Mouse (Mus musculus): ENCODE measurements around the gene Lrch4. TPM values are rescaled to one million over a fixed set of nuclear protein-coding genes. Genes with fewer than 3 reads are reported as not detected.
A peak's percentile ranks its signal among the peaks of the same experiment; 100 is the strongest.

Lrch4 gene
- polyA plus RNA-seq, 1 experiment from 2014 or later, result 42.6 TPM

DNA sequence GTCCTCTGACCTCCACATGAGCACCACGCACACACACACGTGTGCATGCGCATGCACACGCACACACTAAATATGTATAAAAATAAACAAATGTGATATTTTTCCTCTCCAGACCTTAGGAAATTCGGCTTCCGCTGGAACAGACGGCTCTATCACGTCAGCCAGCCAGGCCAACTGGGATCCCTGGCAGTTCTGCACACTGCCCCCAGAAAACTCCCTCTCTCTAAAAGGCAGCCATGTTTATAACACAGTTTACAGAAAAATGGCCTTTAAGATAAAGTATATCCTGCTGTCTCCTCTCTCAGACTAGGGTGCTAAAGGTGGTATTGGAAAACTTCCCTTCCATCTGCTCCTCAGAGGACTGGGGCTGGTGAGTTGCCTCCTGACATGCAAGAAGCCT is 48.9 kb downstream of the Lrch4 start:
- H3K4me2 ChIP-seq (ENCODE audit: low read depth, low read length), result no peak overlapping the region
- no peaks in the 10 kb centered on the region for H3K36me3 ChIP-seq (ENCODE audit: control insufficient read depth, insufficient read depth, low read length)
- H3K27ac ChIP-seq (ENCODE audit: low read length), result no peak overlapping the region
- no peak overlapping the region for H3K9ac ChIP-seq (ENCODE audit: low read length)
- no peaks in the 10 kb centered on the region for H3K27me3 ChIP-seq (ENCODE audit: control insufficient read depth, insufficient read depth, low read depth, low read length)
- ATAC-seq (ENCODE audit: low read depth), result no peak
- WGBS, result 85% methylated on average over 8 of the region's 8 CpGs
- H3K4me3 ChIP-seq (ENCODE audit: low read length), result no peak overlapping the region
- H3K4me1 ChIP-seq (replicated peaks; ENCODE audit: control insufficient read depth, insufficient read depth, low read length), result peaks cover under 1% of the 10 kb centered on the region
- H3K9me3 ChIP-seq (ENCODE audit: control insufficient read depth, low read length), result no peaks in the 10 kb centered on the region

DNA sequence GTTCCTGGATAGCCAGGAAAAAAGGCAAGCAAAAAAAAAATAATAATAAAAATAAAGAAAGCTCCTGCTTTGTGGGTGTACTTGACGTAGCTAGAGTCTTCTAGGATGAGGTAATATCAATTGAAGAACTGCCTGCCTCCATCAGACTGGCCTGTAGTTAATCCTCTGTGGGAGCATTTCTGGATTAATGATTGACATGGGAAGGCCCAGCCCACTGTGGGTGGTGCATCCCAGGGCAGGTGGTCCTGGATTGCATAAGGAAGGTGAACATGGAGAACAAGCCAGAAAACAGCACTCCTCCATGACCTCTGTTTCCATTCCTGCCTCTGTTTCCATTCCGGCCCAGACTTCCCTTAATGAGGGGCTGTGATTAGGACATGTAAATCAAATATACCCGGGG is 49.8 kb downstream of the Lrch4 start:
- Histone ChIP-seq H3K4me3 (ENCODE audit: low read length) (no peak overlapping the region), H3K4me2 (ENCODE audit: low read depth, low read length) (no peak overlapping the region), H3K9me3 (ENCODE audit: control insufficient read depth, low read length) (no peaks in the 10 kb centered on the region), H3K27ac (ENCODE audit: low read length) (no peak overlapping the region), H3K9ac (ENCODE audit: low read length) (no peak overlapping the region), H3K4me1 (replicated peaks; ENCODE audit: control insufficient read depth, insufficient read depth, low read length) (peaks cover 10% of the 10 kb centered on the region), H3K36me3 (ENCODE audit: control insufficient read depth, insufficient read depth, low read length) (no peaks in the 10 kb centered on the region), H3K27me3 (ENCODE audit: control insufficient read depth, insufficient read depth, low read depth, low read length) (no peaks in the 10 kb centered on the region)
- WGBS, result 78% methylated on average over 3 of the region's 3 CpGs
- no peak for ATAC-seq (ENCODE audit: low read depth)

DNA sequence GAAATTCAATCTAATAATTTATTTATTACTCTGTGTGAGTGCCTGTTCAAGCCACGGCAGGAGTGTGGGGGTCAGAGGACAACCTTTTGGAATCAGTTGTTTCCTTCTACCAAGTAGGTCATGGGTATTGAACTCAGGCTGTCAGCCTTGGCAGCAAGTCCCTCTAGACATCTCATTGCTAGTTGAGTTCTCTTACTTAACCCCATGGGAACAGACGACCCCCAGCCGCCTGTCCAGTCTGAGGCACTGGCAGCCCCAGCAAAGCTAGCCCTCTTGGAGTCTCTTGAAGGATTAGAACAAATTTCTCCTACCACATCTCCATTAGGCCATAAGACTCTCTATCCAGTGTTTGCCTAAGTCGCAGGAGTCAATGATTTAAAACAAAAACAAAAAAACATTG is 50.8 kb downstream of the Lrch4 start:
- no peak for ATAC-seq (ENCODE audit: low read depth)
- WGBS, result 62% methylated on average over 4 of the region's 4 CpGs
- no peaks in the 10 kb centered on the region for H3K9me3 ChIP-seq (ENCODE audit: control insufficient read depth, low read length)
- no peak overlapping the region for H3K27ac ChIP-seq (ENCODE audit: low read length)
- H3K36me3 ChIP-seq (ENCODE audit: control insufficient read depth, insufficient read depth, low read length), result no peaks in the 10 kb centered on the region
- no peak overlapping the region for H3K4me2 ChIP-seq (ENCODE audit: low read depth, low read length)
- H3K4me1 ChIP-seq (replicated peaks; ENCODE audit: control insufficient read depth, insufficient read depth, low read length), result peaks cover 10% of the 10 kb centered on the region
- no peaks in the 10 kb centered on the region for H3K27me3 ChIP-seq (ENCODE audit: control insufficient read depth, insufficient read depth, low read depth, low read length)
- no peak overlapping the region for H3K9ac ChIP-seq (ENCODE audit: low read length)
- H3K4me3 ChIP-seq (ENCODE audit: low read length), result no peak overlapping the region

DNA sequence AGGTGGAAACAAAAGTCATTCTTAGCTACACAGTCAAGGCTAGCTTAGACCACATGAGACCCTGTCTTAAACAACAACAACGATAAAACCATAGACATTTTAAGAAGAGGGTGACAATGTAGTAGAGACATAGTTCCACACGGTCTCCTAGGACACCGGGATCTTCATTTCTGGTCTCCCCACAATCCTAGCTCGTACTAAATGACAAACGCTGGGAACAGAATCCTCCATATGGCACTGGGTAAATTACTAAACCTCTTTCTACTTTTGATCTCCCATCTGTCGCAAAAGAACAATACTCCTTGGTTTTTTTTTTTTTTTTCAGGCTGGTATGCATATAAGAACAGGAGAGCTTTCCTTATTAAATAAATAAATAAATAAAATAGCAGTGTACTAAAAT is 53.6 kb downstream of the Lrch4 start:
- no peak overlapping the region for H3K4me2 ChIP-seq (ENCODE audit: low read depth, low read length)
- no peaks in the 10 kb centered on the region for H3K27me3 ChIP-seq (ENCODE audit: control insufficient read depth, insufficient read depth, low read depth, low read length)
- WGBS, result 83% methylated on average over 6 of the region's 6 CpGs
- no peak for ATAC-seq (ENCODE audit: low read depth)
- H3K36me3 ChIP-seq (ENCODE audit: control insufficient read depth, insufficient read depth, low read length), result no peaks in the 10 kb centered on the region
- H3K27ac ChIP-seq (ENCODE audit: low read length), result no peak overlapping the region
- H3K4me3 ChIP-seq (ENCODE audit: low read length), result no peak overlapping the region
- peaks cover 13% of the 10 kb centered on the region for H3K4me1 ChIP-seq (replicated peaks; ENCODE audit: control insufficient read depth, insufficient read depth, low read length)
- H3K9me3 ChIP-seq (ENCODE audit: control insufficient read depth, low read length), result no peaks in the 10 kb centered on the region
- H3K9ac ChIP-seq (ENCODE audit: low read length), result no peak overlapping the region

DNA sequence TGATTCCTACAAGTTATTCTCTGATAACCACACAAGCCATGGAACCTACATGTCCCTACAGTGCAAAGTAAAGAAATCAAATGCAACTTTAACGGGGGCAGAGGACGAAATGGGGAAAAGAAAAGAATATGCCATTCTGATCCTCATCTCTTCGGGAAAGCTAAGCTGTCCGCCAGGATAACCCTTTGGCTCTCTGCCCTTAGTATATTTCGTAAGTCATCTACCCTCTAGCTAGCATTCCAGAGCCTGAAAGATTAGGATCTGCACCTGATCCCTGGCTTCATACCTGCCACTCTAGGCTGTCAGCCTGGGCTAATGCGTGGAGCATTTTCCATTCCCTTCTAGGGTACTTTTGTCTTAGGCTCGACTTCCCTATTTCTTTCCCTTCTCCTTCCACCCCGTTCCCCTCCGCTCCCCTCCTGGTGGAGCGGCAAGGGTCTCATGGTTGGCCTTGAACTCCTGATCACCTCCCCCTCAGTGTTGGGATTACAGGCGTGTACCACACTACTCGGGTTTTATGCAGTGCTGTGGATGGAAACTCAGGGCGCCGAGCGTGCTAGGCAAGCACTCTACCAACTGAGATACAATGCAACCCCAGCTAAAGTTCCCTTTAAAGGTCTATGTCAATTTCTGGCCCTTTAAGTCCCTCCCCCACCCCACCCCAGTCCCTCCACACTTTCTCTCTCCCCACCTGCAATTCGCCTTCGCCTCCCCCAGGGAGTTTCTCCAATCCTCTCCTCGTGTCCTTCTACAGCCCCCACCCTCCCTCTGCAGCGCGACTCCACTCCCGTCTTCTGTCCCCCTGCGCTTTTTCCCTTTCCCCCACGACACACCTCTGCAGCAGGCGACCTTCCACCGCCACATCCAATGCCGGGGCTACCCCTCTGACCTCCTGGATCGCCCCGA is 54.7 kb downstream of the Lrch4 start:
- H3K36me3 ChIP-seq (ENCODE audit: control insufficient read depth, insufficient read depth, low read length), result no peaks in the 10 kb centered on the region
- peaks cover 13% of the 10 kb centered on the region for H3K4me1 ChIP-seq (replicated peaks; ENCODE audit: control insufficient read depth, insufficient read depth, low read length)
- no peaks in the 10 kb centered on the region for H3K9me3 ChIP-seq (ENCODE audit: control insufficient read depth, low read length)
- 4% methylated on average over 28 of the region's 28 CpGs for WGBS
- H3K27ac ChIP-seq (ENCODE audit: low read length), result peak overlapping the region; percentile 71
- peak overlapping the region; percentile 82 for H3K4me3 ChIP-seq (ENCODE audit: low read length)
- H3K27me3 ChIP-seq (ENCODE audit: control insufficient read depth, insufficient read depth, low read depth, low read length), result no peaks in the 10 kb centered on the region
- peak overlapping the region; percentile 98 for H3K4me2 ChIP-seq (ENCODE audit: low read depth, low read length)
- peak overlapping the region; percentile 69 for H3K9ac ChIP-seq (ENCODE audit: low read length)
- peak; percentile 1; the same call in 1 of the 2 replicates for ATAC-seq (ENCODE audit: low read depth)

DNA sequence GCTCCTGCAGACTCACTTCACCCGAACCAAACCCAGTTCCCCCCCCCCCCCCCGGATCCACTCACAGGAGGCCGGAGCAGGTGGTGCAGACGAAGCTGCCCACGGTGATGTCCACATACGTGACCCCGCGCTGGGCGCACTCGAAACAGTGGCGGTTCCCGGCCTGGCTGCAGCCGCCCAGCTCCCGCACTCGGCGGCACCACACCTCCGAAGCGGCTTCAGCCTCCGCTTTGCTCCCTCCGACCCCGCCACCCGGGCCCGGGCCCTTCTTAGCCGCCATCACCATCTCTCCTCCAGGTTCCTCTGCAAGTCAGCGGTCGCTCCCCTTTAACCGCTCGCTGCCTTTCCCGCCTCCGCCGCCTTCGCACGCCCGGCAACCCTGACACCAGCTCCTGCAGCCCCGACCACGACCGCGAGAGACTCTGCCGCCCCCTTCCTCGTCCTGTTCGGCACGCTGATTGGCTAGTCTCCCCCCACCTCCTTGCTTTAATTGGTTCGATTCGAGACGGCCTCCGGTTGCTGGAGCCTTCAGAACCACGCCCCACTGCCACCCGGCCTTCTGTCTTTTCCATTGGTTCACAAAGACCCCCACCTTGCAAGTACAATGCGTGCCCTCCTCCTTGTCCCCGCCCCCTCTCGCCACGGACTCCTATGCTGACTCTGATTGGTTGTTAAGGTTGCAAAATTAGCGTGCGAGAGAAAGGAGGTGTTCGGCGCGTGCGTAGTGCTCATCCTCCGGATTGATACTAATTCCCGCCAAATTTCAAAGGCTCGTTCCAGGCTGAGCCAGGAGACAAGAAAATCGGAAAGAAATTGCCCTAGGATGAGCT is 55.6 kb downstream of the Lrch4 start, which contains the start of gene Agfg2:
Agfg2 (minus strand) TSS at position 433 of the 830 bp plus-strand sequence.
- Histone ChIP-seq H3K27ac (ENCODE audit: low read length) (peak within 1 kb of the TSS; percentile 71), H3K4me1 (replicated peaks; ENCODE audit: control insufficient read depth, insufficient read depth, low read length) (peaks cover 13% of the 10 kb centered on the region), H3K9me3 (ENCODE audit: control insufficient read depth, low read length) (no peaks in the 10 kb centered on the region), H3K36me3 (ENCODE audit: control insufficient read depth, insufficient read depth, low read length) (no peaks in the 10 kb centered on the region), H3K27me3 (ENCODE audit: control insufficient read depth, insufficient read depth, low read depth, low read length) (no peaks in the 10 kb centered on the region), H3K4me2 (ENCODE audit: low read depth, low read length) (peak within 1 kb of the TSS; percentile 98), H3K9ac (ENCODE audit: low read length) (peak within 1 kb of the TSS; percentile 69), H3K4me3 (ENCODE audit: low read length) (peak within 1 kb of the TSS; percentile 82)
- ATAC-seq (ENCODE audit: low read depth), result peak; percentile 99
- WGBS, result under 1% methylated on average over 54 of the region's 62 CpGs

DNA sequence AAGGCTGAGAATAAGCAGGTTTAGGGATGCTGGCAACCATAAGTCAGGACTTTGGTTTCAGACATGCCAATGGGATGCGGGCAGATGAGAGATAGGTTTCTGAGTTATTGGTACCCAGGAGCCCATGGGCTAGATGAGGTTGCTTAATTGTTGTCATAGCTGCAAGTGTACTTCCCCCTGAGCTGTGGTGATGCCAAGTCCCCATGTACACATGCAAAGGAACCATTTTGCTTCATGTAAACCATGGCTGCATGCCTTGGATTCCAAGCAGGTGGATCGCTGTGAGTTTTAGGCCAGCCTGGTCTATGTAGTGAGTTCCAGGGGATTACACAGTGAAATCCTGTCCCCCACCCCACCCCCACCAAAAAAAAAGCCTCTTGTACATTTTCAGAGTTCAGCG is 56.7 kb downstream of the Lrch4 start:
- no peak for ATAC-seq (ENCODE audit: low read depth)
- peaks cover 13% of the 10 kb centered on the region for H3K4me1 ChIP-seq (replicated peaks; ENCODE audit: control insufficient read depth, insufficient read depth, low read length)
- no peak overlapping the region for H3K4me3 ChIP-seq (ENCODE audit: low read length)
- no peaks in the 10 kb centered on the region for H3K27me3 ChIP-seq (ENCODE audit: control insufficient read depth, insufficient read depth, low read depth, low read length)
- H3K27ac ChIP-seq (ENCODE audit: low read length), result no peak overlapping the region
- no peaks in the 10 kb centered on the region for H3K9me3 ChIP-seq (ENCODE audit: control insufficient read depth, low read length)
- no peak overlapping the region for H3K9ac ChIP-seq (ENCODE audit: low read length)
- WGBS, result 94% methylated on average over 3 of the region's 3 CpGs
- no peaks in the 10 kb centered on the region for H3K36me3 ChIP-seq (ENCODE audit: control insufficient read depth, insufficient read depth, low read length)
- no peak overlapping the region for H3K4me2 ChIP-seq (ENCODE audit: low read depth, low read length)

DNA sequence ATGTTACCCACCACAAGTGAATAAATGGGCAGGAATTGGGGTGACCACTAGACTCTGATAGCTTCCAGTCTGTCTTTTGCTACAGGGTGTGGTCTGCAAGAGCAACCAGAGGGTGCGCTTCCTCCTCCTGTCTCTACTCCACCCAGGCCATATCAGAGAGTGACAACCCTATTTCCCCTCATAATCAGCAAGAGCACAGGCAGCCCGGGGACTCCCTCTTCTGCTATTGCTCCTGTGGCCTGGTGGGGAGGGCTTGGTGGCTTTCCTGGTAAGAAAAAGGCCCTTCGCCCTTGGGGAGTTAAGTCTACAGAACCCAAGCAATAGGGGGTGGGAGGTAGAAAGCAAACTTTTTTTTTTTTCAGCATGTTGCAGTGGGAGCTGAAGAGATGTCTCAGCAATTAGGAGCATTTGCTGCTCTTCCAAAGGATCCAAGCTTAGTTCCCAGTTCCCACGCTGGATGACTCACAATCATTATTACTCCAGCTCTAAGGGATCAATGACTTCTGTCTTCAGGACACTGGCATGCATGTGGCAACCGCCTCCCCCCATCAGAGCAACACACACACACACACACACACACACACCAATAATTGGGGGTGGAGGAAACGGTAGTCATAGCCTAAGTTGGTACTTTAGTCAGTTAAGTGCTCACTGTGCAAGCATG is 57.3 kb downstream of the Lrch4 start:
- Histone ChIP-seq H3K4me1 (replicated peaks; ENCODE audit: control insufficient read depth, insufficient read depth, low read length) (peaks cover 13% of the 10 kb centered on the region), H3K9me3 (ENCODE audit: control insufficient read depth, low read length) (no peaks in the 10 kb centered on the region), H3K27ac (ENCODE audit: low read length) (no peak overlapping the region), H3K36me3 (ENCODE audit: control insufficient read depth, insufficient read depth, low read length) (no peaks in the 10 kb centered on the region), H3K4me2 (ENCODE audit: low read depth, low read length) (no peak overlapping the region), H3K4me3 (ENCODE audit: low read length) (no peak overlapping the region), H3K9ac (ENCODE audit: low read length) (no peak overlapping the region), H3K27me3 (ENCODE audit: control insufficient read depth, insufficient read depth, low read depth, low read length) (no peaks in the 10 kb centered on the region)
- no peak for ATAC-seq (ENCODE audit: low read depth)
- 79% methylated on average over 6 of the region's 6 CpGs for WGBS

DNA sequence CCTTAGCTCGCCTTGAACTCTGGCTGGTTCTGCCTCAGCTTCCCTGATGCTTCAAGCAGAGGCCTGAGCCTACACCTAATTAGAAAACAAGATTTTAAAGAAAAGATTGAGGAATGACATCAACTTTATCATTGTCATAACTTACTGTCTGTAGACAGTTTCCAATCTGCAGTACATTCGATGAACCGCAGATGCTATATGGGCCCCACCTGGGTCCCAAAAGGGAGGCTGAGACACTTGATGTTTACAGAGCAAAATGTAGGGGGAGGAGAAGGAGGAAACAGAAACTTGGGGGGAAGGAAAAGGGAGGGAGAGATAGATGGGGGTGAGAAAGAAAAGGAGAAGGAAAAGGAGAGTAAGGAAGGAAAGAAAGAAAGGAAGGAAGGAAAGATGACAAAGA is 61.1 kb downstream of the Lrch4 start:
- ATAC-seq (ENCODE audit: low read depth), result no peak
- no peak overlapping the region for H3K4me2 ChIP-seq (ENCODE audit: low read depth, low read length)
- peaks cover 1% of the 10 kb centered on the region; the same call in 1 of the 2 replicates for H3K4me1 ChIP-seq (replicated peaks; ENCODE audit: control insufficient read depth, insufficient read depth, low read length)
- 82% methylated on average over 3 of the region's 3 CpGs for WGBS
- no peaks in the 10 kb centered on the region for H3K27me3 ChIP-seq (ENCODE audit: control insufficient read depth, insufficient read depth, low read depth, low read length)
- no peak overlapping the region for H3K27ac ChIP-seq (ENCODE audit: low read length)
- H3K9me3 ChIP-seq (ENCODE audit: control insufficient read depth, low read length), result no peaks in the 10 kb centered on the region
- H3K36me3 ChIP-seq (ENCODE audit: control insufficient read depth, insufficient read depth, low read length), result no peaks in the 10 kb centered on the region
- no peak overlapping the region for H3K4me3 ChIP-seq (ENCODE audit: low read length)
- no peak overlapping the region for H3K9ac ChIP-seq (ENCODE audit: low read length)

All from lung, embryonic 16.5 days (tissue).